Mouse (Mus musculus) liver, postnatal 0 days (tissue): ENCODE measurements around the gene 9330182L06Rik.

Source experiments
- CTCF ChIP-seq: sonication (generic); IDR thresholded peaks from 2 replicates; pipeline ENCODE4 v1.5.1; 2016; ENCODE audit warnings: antibody characterized with exemption, low read depth
- EP300 ChIP-seq: IDR thresholded peaks from 2 replicates; pipeline ENCODE4 v1.6.1; 2016; ENCODE audit warnings: antibody characterized with exemption, low read depth, mild to moderate bottlenecking

DNA sequence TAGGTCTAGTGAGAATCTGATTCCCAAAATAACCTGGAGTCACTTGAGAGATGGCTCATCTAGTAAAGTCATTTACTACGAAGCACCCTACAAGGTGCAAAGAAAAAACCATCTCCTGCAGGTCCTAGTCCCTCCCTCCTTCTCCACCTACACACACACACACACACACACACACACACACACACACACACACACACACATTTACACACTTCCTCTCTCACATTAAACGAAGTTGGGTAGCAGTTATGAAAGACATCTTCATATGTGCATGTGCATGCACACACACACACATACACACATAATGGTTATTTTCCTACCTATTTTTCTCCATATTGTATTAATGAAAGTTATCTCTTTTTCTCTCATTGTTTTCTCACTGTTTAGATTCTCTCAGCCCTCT is 161.2 kb downstream of the 9330182L06Rik start:
- no peak for TF ChIP-seq CTCF
- no peak for TF ChIP-seq EP300
